Mouse (Mus musculus) limb, embryonic 14.5 days (tissue): ENCODE measurements at regions not wholly inside any gene's neighbourhood (a gene's known extent, or its start where the extent isn't known, plus 50 kb on each side); places are given as distances from the start of the nearest gene placed in this dataset.

ENCODE experiments used
- ATAC-seq: fragments of 200-750 bp; cut with Nextera tagmentation; 2 replicates; pipeline ENCODE4 v1.8.0; 2017; ENCODE audit warnings: low read depth, moderate number of reproducible peaks, moderate TSS enrichment; ENCODE audit not compliant: low FRiP score
- DNase-seq: peaks from one replicate; pipeline ENCODE4 v3.0.0-alpha.2; 2015; ENCODE audit warnings: low spot score
- H3K27ac ChIP-seq: fragments of 300-500 bp; sonication (generic); replicated peaks from 2 replicates; pipeline ENCODE4 v1.5.1; 2014; ENCODE audit warnings: low read depth, mild to moderate bottlenecking, low read length, moderate library complexity, mixed read lengths
- H3K27me3 ChIP-seq: fragments of 300-500 bp; sonication (generic); 2 replicates; pipeline ENCODE4 v1.6.1; 2014; ENCODE audit warnings: low read length, mixed read lengths; ENCODE audit not compliant: control insufficient read depth, insufficient read depth
- H3K36me3 ChIP-seq: fragments of 300-500 bp; sonication (generic); 2 replicates; pipeline ENCODE4 v1.6.1; 2014; ENCODE audit warnings: mild to moderate bottlenecking, low read length, moderate library complexity, mixed read lengths; ENCODE audit not compliant: control insufficient read depth, insufficient read depth
- H3K4me1 ChIP-seq: fragments of 300-500 bp; sonication (generic); 2 replicates; pipeline ENCODE4 v1.6.1; 2014; ENCODE audit warnings: antibody characterized with exemption, low read length, mixed read lengths; ENCODE audit not compliant: control insufficient read depth, insufficient read depth
- H3K4me2 ChIP-seq: fragments of 300-500 bp; sonication (generic); replicated peaks from 2 replicates; pipeline ENCODE4 v1.6.1; 2014; ENCODE audit warnings: low read depth, mild to moderate bottlenecking, low read length, moderate library complexity; ENCODE audit not compliant: severe bottlenecking
- H3K4me3 ChIP-seq: fragments of 300-500 bp; sonication (generic); replicated peaks from 2 replicates; pipeline ENCODE4 v1.5.1; 2014; ENCODE audit warnings: low read length
- H3K9ac ChIP-seq: fragments of 300-500 bp; sonication (generic); 2 replicates; pipeline ENCODE4 v1.6.1; 2014; ENCODE audit warnings: mild to moderate bottlenecking, low read depth, low read length, moderate library complexity; ENCODE audit not compliant: severe bottlenecking
- H3K9me3 ChIP-seq: fragments of 300-500 bp; sonication (generic); 2 replicates; pipeline ENCODE4 v1.6.1; 2016; ENCODE audit warnings: low read length; ENCODE audit not compliant: control insufficient read depth
- POLR2A ChIP-seq: fragments of 200-500 bp; IDR thresholded peaks from 2 replicates; pipeline ENCODE4 v1.8.0; 2012; ENCODE audit warnings: inconsistent platforms, mild to moderate bottlenecking, moderate library complexity, borderline replicate concordance; ENCODE audit not compliant: insufficient read depth, insufficient read length; ENCODE audit errors: extremely low read depth
- WGBS: fragments of 180-500 bp; shearing (Covaris S2); extraction: QIAGEN DNeasy Blood & Tissue Kit; methylation state at CpG from one replicate; pipeline ENCODE4 v1.1.7; 2014; 5-methylcytosine and 5-hydroxymethylcytosine counted together

DNA sequence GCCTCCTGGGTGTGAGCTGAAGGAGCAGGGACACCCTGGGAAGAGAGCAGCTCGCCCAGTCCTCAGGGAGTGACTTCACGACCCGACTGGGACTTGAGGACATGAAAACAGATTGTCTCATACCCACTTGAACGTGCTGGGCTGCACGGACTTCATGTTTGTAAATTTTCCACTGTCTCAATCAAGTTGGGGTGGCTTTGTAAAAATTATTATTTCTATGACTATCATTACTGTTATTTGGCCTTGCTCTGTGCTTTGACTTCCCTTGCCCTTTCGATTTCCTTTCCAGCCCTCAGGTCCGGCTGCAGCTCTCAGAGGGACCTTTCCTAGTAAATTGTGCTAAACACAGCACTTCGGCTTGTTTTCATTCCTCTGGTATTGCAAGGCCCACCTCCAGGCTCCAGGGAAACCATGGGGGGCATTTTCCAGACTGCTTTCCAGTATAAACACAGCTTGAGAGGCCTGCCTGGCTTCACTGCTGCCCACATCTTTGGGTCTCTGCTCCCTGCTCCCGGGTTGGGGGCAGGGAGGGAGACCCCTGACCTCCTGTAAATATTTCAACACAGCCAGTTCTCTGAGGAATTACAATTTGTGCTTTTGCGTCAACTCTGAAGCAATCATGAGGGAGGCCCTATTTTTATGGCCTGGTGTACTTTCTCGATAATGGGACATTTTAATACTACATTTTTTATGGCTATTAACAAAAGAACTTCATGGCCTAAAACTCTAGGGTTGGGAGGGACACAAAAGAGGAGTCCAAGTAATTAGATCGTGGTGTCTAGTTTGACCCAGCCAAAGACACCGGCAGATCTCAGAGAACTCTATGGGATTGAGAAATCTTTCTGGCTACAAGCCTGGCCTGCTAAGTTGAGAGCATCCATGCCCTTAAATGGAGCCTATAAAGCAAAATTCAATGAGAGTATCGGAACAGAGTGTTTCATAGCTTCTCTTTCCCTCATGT is 68.9 kb upstream of the Errfi1 start:
- H3K4me2 ChIP-seq: no peak overlapping the region
- H3K36me3 ChIP-seq: no peaks in the 10 kb centered on the region
- H3K4me3 ChIP-seq: no peak overlapping the region
- H3K9me3 ChIP-seq: no peaks in the 10 kb centered on the region
- TF ChIP-seq POLR2A: no peak
- H3K4me1 ChIP-seq: peaks cover 12% of the 10 kb centered on the region
- ATAC-seq (no peak; the same call in 1 of the 2 replicates), DNase-seq (peak; percentile 52)
- 40% methylated on average over 14 of the region's 14 CpGs for WGBS
- no peak overlapping the region for H3K9ac ChIP-seq
- no peaks in the 10 kb centered on the region for H3K27me3 ChIP-seq
- H3K27ac ChIP-seq: peak overlapping the region; percentile 65

DNA sequence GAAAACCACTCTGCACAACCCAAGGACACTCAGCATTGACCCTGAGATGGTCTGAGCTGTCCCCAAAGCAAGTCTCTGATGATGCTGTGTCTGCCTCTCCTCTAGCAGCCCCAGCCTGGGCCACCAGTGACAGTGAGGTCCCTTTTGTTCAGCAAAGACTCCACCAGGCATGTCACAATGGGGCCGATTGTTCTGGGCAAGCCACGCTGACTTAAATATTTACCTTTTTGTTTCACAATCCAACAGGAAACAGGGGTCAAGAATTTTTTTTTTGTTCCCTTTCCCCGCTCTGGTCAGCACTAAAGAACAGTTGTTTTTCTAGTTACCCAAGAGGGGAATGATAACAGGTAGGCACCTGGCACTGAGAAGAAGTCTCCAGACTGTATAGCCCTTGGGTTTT is 72.4 kb upstream of the Errfi1 start:
- H3K9ac ChIP-seq: no peak overlapping the region
- ATAC-seq (no peak), DNase-seq (no peak)
- WGBS: 76% methylated on average over 3 of the region's 3 CpGs
- no peak for TF ChIP-seq POLR2A
- H3K9me3 ChIP-seq: no peaks in the 10 kb centered on the region
- H3K4me2 ChIP-seq: no peak overlapping the region
- no peak overlapping the region for H3K4me3 ChIP-seq
- no peaks in the 10 kb centered on the region for H3K36me3 ChIP-seq
- H3K27ac ChIP-seq: no peak overlapping the region
- peaks cover 18% of the 10 kb centered on the region for H3K4me1 ChIP-seq
- H3K27me3 ChIP-seq: no peaks in the 10 kb centered on the region

DNA sequence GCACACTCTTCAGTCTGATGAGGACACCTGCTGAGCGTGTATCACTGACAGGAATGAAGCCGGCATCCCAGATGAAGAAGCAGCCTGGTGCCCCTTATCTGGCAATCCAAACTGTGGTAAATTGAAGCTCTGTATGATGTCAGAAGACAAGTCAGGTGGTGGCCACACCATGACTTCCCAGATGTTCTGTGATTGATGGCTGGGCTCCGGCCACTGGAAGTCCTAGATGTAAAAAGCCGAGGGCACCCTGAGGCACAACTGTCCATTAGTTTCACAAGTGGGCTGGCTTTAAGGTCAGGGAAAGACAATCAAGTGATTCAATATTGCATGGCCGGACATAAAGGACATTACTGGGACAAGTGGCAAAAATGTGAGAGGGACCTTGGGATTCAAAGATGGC is 74.4 kb upstream of the Errfi1 start:
- TF ChIP-seq POLR2A: no peak
- Histone ChIP-seq H3K4me3 (no peak overlapping the region), H3K36me3 (no peaks in the 10 kb centered on the region), H3K9ac (no peak overlapping the region), H3K27ac (no peak overlapping the region), H3K9me3 (0 out of 2 replicates have a peak, but pooled peaks cover 2% of the 10 kb centered on the region), H3K4me1 (peaks cover 19% of the 10 kb centered on the region), H3K27me3 (no peaks in the 10 kb centered on the region), H3K4me2 (no peak overlapping the region)
- 63% methylated on average over 5 of the region's 5 CpGs for WGBS
- ATAC-seq (no peak), DNase-seq (no peak)

- no peak overlapping the region for H3K27ac ChIP-seq
- no peak overlapping the region for H3K4me2 ChIP-seq
- DNase-seq (no peak), ATAC-seq (no peak)
- WGBS: 61% methylated on average over 8 of the region's 8 CpGs
- 0 out of 2 replicates have a peak, but pooled peaks cover 5% of the 10 kb centered on the region for H3K9me3 ChIP-seq
- H3K4me3 ChIP-seq: no peak overlapping the region
- peaks cover 18% of the 10 kb centered on the region for H3K4me1 ChIP-seq
- H3K9ac ChIP-seq: no peak overlapping the region
- H3K27me3 ChIP-seq: no peaks in the 10 kb centered on the region
- H3K36me3 ChIP-seq: no peaks in the 10 kb centered on the region
- no peak for TF ChIP-seq POLR2A
Observed at GRCm38 (mm10) chr4:150778683-150779082, 75.0 kb upstream of the Errfi1 start.

- H3K4me2 ChIP-seq: no peak overlapping the region
- no peak overlapping the region for H3K27ac ChIP-seq
- peaks cover 18% of the 10 kb centered on the region for H3K4me1 ChIP-seq
- no peaks in the 10 kb centered on the region for H3K27me3 ChIP-seq
- peak; percentile 64 for DNase-seq
- TF ChIP-seq POLR2A: no peak
- no peak overlapping the region for H3K9ac ChIP-seq
- ATAC-seq: no peak; the same call in 1 of the 2 replicates
- H3K9me3 ChIP-seq: peaks cover 10% of the 10 kb centered on the region; the same call in 1 of the 2 replicates
- no peak overlapping the region for H3K4me3 ChIP-seq
- WGBS: 46% methylated on average over 24 of the region's 24 CpGs
- no peaks in the 10 kb centered on the region for H3K36me3 ChIP-seq
Observed at GRCm38 (mm10) chr4:150775695-150776521, 77.8 kb upstream of the Errfi1 start.
